Mouse (Mus musculus): Measurements from ENCODE around the gene Mdm2. TPM values are rescaled to one million over a fixed set of nuclear protein-coding genes. Genes with fewer than 3 reads are reported as not detected.

The Mdm2 gene
- polyA plus RNA-seq, 1 experiment from 2014 or later = 38.2 TPM

GRCm38 (mm10) chr10:117689297-117690100, 21.1 kb downstream of the Mdm2 start:
- H3K9me3 ChIP-seq = no peaks in the 10 kb centered on the region
- no peak overlapping the region for H3K9ac ChIP-seq
- H3K27ac ChIP-seq = no peak overlapping the region
- no peaks in the 10 kb centered on the region for H3K27me3 ChIP-seq (replicated peaks)
- 93% methylated on average over 11 of the region's 11 CpGs for WGBS
- ATAC-seq (ENCODE audit: insufficient read depth, low FRiP score, low read depth) = no peak
- peaks cover 48% of the 10 kb centered on the region for H3K36me3 ChIP-seq
- no peak overlapping the region for H3K4me2 ChIP-seq
- H3K4me1 ChIP-seq = no peaks in the 10 kb centered on the region
- no peak overlapping the region for H3K4me3 ChIP-seq (replicated peaks)

GRCm38 (mm10) chr10:117688204-117689151, 22.1 kb downstream of the Mdm2 start:
- WGBS = 82% methylated on average over 13 of the region's 13 CpGs
- no peaks in the 10 kb centered on the region for H3K4me1 ChIP-seq
- peak; percentile 35; the same call in 1 of the 2 replicates for ATAC-seq (ENCODE audit: insufficient read depth, low FRiP score, low read depth)
- no peak overlapping the region for H3K27ac ChIP-seq
- no peak overlapping the region for H3K9ac ChIP-seq
- peaks cover 44% of the 10 kb centered on the region for H3K36me3 ChIP-seq
- H3K9me3 ChIP-seq = no peaks in the 10 kb centered on the region
- H3K4me2 ChIP-seq = no peak overlapping the region
- no peak overlapping the region for H3K4me3 ChIP-seq (replicated peaks)
- H3K27me3 ChIP-seq (replicated peaks) = no peaks in the 10 kb centered on the region

- 85% methylated on average over 7 of the region's 7 CpGs for WGBS
- H3K27ac ChIP-seq = no peak overlapping the region
- H3K4me1 ChIP-seq = no peaks in the 10 kb centered on the region
- H3K9ac ChIP-seq = no peak overlapping the region
- H3K36me3 ChIP-seq = peaks cover 38% of the 10 kb centered on the region
- ATAC-seq (ENCODE audit: insufficient read depth, low FRiP score, low read depth) = no peak
- H3K9me3 ChIP-seq = no peaks in the 10 kb centered on the region
- H3K4me2 ChIP-seq = no peak overlapping the region
- no peaks in the 10 kb centered on the region for H3K27me3 ChIP-seq (replicated peaks)
- H3K4me3 ChIP-seq (replicated peaks) = no peak overlapping the region
Observed at GRCm38 (mm10) chr10:117687577-117687976, 23.0 kb downstream of the Mdm2 start.

DNA sequence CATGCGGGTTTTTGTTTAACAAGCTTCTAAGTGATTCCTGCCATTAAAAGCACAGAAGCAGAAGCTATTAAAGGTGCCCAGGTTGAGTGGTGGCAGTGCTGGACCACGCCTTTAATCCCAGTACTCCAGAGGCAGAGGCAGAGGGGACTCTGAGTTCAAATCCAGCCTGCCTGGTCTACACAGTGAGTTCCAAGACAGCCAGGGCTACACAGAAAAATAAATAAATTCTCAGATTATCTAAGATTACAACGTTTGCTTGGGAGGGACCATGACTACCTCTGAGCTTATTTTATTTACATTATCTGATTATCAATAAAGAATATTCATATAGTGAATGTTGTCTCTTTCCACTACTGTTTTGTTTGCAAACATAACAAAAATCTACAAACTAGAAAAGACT, 23.5 kb downstream of the Mdm2 start:
- H3K4me1 ChIP-seq = no peaks in the 10 kb centered on the region
- no peak overlapping the region for H3K9ac ChIP-seq
- no peak overlapping the region for H3K4me2 ChIP-seq
- H3K4me3 ChIP-seq (replicated peaks) = no peak overlapping the region
- no peak overlapping the region for H3K27ac ChIP-seq
- no peaks in the 10 kb centered on the region for H3K9me3 ChIP-seq
- no peaks in the 10 kb centered on the region for H3K27me3 ChIP-seq (replicated peaks)
- H3K36me3 ChIP-seq = peaks cover 33% of the 10 kb centered on the region
- WGBS = 68% methylated on average over 3 of the region's 3 CpGs
- ATAC-seq (ENCODE audit: insufficient read depth, low FRiP score, low read depth) = no peak

- H3K27me3 ChIP-seq (replicated peaks) = no peaks in the 10 kb centered on the region
- no peak overlapping the region for H3K4me3 ChIP-seq (replicated peaks)
- H3K36me3 ChIP-seq = peaks cover 25% of the 10 kb centered on the region
- no peaks in the 10 kb centered on the region for H3K4me1 ChIP-seq
- H3K9me3 ChIP-seq = no peaks in the 10 kb centered on the region
- no peak for ATAC-seq (ENCODE audit: insufficient read depth, low FRiP score, low read depth)
- H3K4me2 ChIP-seq = no peak overlapping the region
- H3K27ac ChIP-seq = no peak overlapping the region
- 90% methylated on average over 13 of the region's 13 CpGs for WGBS
- H3K9ac ChIP-seq = no peak overlapping the region
Observed at GRCm38 (mm10) chr10:117685849-117686591, 24.5 kb downstream of the Mdm2 start.

- no peak overlapping the region for H3K4me2 ChIP-seq
- no peak for ATAC-seq (ENCODE audit: insufficient read depth, low FRiP score, low read depth)
- peaks cover 20% of the 10 kb centered on the region for H3K36me3 ChIP-seq
- no peaks in the 10 kb centered on the region for H3K27me3 ChIP-seq (replicated peaks)
- H3K4me1 ChIP-seq = no peaks in the 10 kb centered on the region
- H3K9me3 ChIP-seq = no peaks in the 10 kb centered on the region
- H3K9ac ChIP-seq = no peak overlapping the region
- WGBS = 87% methylated on average over 15 of the region's 15 CpGs
- no peak overlapping the region for H3K4me3 ChIP-seq (replicated peaks)
- H3K27ac ChIP-seq = no peak overlapping the region
Observed at GRCm38 (mm10) chr10:117685171-117685848, 25.2 kb downstream of the Mdm2 start.

GRCm38 (mm10) chr10:117684298-117685170, 26.0 kb downstream of the Mdm2 start:
- H3K9me3 ChIP-seq = no peaks in the 10 kb centered on the region
- H3K36me3 ChIP-seq = 0 out of 2 replicates have a peak, but pooled peaks cover 16% of the 10 kb centered on the region
- no peak overlapping the region for H3K4me3 ChIP-seq (replicated peaks)
- 84% methylated on average over 19 of the region's 19 CpGs for WGBS
- H3K4me1 ChIP-seq = no peaks in the 10 kb centered on the region
- H3K9ac ChIP-seq = no peak overlapping the region
- no peak for ATAC-seq (ENCODE audit: insufficient read depth, low FRiP score, low read depth)
- no peaks in the 10 kb centered on the region for H3K27me3 ChIP-seq (replicated peaks)
- no peak overlapping the region for H3K27ac ChIP-seq
- H3K4me2 ChIP-seq = no peak overlapping the region

- H3K4me2 ChIP-seq = no peak overlapping the region
- H3K9me3 ChIP-seq = no peaks in the 10 kb centered on the region
- no peaks in the 10 kb centered on the region for H3K27me3 ChIP-seq (replicated peaks)
- ATAC-seq (ENCODE audit: insufficient read depth, low FRiP score, low read depth) = no peak
- 0 out of 2 replicates have a peak, but pooled peaks cover 8% of the 10 kb centered on the region for H3K36me3 ChIP-seq
- no peak overlapping the region for H3K9ac ChIP-seq
- no peak overlapping the region for H3K4me3 ChIP-seq (replicated peaks)
- 89% methylated on average over 9 of the region's 9 CpGs for WGBS
- H3K4me1 ChIP-seq = no peaks in the 10 kb centered on the region
- no peak overlapping the region for H3K27ac ChIP-seq
Observed at GRCm38 (mm10) chr10:117683734-117684037, 26.9 kb downstream of the Mdm2 start.

- H3K4me1 ChIP-seq = no peaks in the 10 kb centered on the region
- H3K27me3 ChIP-seq (replicated peaks) = no peaks in the 10 kb centered on the region
- H3K36me3 ChIP-seq = 0 out of 2 replicates have a peak, but pooled peaks cover 3% of the 10 kb centered on the region
- no peak overlapping the region for H3K4me3 ChIP-seq (replicated peaks)
- H3K9me3 ChIP-seq = no peaks in the 10 kb centered on the region
- H3K9ac ChIP-seq = no peak overlapping the region
- no peak overlapping the region for H3K4me2 ChIP-seq
- ATAC-seq (ENCODE audit: insufficient read depth, low FRiP score, low read depth) = no peak
- 80% methylated on average over 30 of the region's 30 CpGs for WGBS
- H3K27ac ChIP-seq = no peak overlapping the region
Observed at GRCm38 (mm10) chr10:117682858-117683733, 27.5 kb downstream of the Mdm2 start.
